Mouse (Mus musculus) ES-E14 (cell line): Measurements from ENCODE around the gene Usp35.

Source experiments
- CHD2 ChIP-seq: IDR thresholded peaks from 2 replicates; pipeline ENCODE4 v1.6.1; 2014; ENCODE audit warnings: mild to moderate bottlenecking, low read depth, low read length, inconsistent platforms
- MAFK ChIP-seq: IDR thresholded peaks from 2 replicates; pipeline ENCODE4 v1.6.1; 2014; ENCODE audit warnings: mild to moderate bottlenecking, low read depth, low read length, inconsistent platforms; ENCODE audit not compliant: insufficient read depth
- ZC3H11A ChIP-seq: IDR thresholded peaks from 2 replicates; pipeline ENCODE4 v1.6.1; 2012; ENCODE audit warnings: low read depth, mild to moderate bottlenecking, inconsistent platforms, low read length, borderline replicate concordance

GRCm38 (mm10) chr7:97330931-97331645 lies 732 bp downstream of the Usp35 start:
- TF ChIP-seq ZC3H11A (no peak), CHD2 (no peak), MAFK (no peak)
